Mouse (Mus musculus) cerebellum, adult 18-20 months (tissue): ENCODE results near the gene Cd248.

ENCODE experiments used
- DNase-seq, 2 experiments: peaks; one replicate each; pipeline ENCODE4 v3.0.0; 2021

The Cd248 gene

GRCm38 (mm10) chr19:5052166-5052822, 15.6 kb upstream of the Cd248 start:
- peak; percentile 58 to 64 for DNase-seq

DNA sequence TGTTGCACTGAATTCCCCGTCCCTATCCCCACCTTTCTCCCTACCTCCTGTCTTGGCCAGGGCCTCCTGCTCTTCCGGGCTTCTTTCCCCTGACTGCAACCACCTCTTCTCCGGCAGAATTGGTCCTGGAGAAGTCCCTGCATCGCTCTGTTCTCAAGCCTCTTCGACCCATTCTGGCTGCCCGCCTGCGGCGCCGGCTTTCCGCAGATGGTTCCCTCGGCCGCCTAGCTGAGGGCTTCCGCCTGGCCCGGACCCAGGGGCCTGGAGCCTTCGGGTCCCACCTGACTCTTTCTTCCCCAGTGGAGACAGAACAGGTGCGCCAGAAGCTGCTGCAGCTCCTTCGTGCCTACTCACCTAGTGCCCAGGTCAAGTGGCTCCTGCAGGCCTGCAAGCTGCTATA, 15.0 kb upstream of the Cd248 start:
- peak; percentile 71 to 79 for DNase-seq

DNA sequence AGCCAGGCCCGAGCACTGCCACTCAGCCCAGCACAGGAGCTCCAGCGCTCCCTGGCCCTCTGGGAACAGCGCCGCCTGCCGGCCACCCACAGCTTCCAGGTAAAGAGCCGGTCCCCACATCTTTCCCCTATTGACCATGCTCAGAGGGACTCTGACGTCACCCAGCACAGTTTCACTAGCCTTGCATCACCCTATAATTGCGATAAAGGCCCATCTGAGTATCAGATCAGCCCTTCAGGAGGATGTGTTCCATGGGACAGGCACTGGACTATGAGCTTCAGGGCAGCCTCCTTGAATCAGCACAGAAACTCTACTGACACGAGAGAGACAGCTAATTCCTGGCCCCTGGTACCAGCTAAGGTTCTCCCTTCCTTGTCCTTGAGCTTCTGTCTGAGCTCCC, 14.0 kb upstream of the Cd248 start:
- DNase-seq = peak; percentile 74 to 80

DNA sequence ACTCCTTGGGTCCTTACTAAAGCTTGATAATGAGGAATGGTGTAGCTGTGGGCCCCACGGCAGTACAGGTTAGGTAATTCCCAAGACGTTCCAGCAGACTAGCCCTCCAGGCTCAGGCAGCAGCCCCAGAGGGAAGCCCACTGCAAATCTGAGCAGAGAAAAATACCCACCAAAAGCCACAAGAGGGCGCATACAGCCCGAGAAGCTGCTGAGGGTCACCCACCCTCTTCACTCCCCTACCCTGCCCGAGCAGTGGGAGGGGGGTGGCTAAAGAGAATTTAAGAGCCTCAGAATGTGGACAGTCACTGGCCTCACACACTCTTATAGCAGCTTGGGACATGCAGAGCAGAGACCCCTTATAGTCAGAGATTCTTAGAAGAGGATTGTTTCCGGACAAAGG, 11.6 kb upstream of the Cd248 start:
- peak in 1 of 2 experiments; percentile 45 for DNase-seq

DNA sequence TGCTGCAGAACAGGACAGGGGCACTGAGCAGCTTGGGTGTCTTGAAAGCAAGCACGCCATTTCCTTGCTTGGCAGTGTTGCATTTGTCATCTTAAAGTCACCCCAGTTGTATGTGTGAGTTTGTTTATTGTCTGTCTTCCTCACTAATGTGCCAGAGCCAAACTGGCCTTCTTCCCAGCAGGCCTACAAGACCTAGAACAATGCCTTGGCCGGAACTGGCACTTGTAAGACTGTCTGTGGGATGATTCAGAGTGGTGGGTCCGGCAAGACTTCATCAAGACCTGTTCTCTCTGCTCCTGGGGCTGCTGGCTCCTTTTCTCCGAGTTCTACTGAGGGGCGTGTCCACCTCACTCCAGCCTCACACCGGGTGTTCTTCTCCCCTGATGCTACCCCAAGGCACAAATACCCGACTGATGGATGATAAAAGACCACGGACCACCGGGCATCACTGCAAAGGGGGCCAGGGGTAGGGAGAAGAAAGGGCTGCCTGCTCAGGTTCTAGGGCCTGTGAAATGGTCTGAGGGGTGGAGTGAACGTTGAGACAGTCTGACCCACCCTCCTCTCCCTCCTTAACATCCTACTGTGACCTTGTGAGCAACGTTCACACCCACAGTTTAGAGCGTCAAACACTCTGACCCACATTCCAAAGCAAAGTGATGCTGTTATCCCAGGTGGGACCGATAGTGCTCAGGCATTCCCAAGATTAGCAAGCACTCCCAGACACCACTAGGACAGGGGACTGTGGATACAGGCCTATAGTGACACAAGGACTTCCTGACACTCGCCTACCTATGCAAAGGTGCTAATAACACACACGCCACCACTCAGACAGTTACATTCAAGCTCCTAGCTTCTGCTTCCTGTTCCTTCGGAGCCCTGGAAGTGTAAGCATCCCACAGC, 9.8 kb upstream of the Cd248 start:
- DNase-seq = no peak

DNA sequence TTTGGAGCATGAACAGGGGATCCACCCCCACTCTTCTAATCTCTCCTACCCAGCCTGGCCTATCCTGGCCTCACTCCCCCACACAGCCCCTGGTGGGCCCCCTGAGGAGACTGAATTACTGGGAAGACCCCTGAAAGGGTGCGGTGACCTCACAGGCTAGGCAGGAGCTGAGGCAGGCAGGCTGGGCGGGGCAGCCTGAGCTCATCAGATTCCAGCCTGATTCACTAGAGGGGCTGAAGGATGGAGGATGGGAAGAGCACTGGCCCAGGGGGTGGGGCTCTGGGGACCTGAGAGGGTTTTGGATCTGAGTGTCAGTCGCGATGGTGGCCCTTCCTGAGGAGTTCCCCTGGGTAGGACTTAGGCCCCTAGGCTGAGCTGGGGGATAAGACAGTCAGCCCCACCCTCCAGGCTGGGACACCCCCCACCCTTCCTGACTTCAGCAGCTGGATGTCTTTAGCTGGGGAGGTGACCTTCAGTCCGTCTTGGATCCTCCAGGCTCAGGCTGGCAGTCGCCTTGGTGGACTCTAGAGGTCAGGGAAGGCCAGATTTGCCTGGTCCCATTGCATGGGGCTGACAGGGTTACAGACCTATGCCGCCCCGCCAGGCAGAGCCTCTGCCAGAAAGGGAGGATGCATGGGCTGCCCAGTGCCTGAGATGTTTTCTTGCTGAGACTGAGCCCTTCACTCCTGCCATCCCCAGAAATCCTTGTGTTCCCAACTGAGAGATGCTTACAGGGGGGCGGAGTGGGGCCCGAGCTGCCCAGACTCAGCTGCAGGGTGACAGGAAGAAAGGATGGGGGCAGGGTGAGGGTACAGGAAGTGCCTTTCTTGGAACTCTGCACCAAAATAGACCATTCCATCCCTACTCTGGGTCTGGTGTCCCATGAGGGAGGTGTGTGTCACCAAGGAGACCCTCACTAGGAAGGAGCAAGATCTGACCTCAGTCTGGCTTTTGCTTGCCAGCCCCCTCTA, 8.8 kb upstream of the Cd248 start:
- no peak for DNase-seq

- no peak for DNase-seq
These were observed 7.2 kb upstream of the Cd248 start for GRCm38 (mm10) chr19:5060365-5061330.

GRCm38 (mm10) chr19:5062041-5062440, 5.8 kb upstream of the Cd248 start:
- DNase-seq = no peak

GRCm38 (mm10) chr19:5062446-5062845, 5.4 kb upstream of the Cd248 start:
- no peak for DNase-seq

DNA sequence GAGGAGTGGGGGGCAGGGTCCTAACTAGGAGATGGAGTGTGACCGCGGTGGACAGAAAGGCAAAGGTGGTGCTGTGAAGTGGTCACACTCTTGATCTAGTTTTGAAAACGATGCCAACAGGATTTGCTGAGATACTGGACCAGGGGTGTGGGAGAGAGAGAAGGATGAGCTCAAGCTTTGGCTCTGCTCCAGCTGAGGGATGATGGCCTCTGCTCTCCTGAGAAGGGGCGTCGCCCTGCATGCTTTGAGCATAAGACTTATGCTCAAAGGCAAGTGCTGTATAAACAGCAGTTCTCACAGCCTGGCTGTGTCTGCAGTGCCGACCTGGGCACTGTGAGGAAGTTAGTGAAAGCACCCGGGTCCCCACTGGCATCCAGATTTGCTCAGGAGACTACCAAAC, 2.8 kb upstream of the Cd248 start:
- DNase-seq = no peak

DNA sequence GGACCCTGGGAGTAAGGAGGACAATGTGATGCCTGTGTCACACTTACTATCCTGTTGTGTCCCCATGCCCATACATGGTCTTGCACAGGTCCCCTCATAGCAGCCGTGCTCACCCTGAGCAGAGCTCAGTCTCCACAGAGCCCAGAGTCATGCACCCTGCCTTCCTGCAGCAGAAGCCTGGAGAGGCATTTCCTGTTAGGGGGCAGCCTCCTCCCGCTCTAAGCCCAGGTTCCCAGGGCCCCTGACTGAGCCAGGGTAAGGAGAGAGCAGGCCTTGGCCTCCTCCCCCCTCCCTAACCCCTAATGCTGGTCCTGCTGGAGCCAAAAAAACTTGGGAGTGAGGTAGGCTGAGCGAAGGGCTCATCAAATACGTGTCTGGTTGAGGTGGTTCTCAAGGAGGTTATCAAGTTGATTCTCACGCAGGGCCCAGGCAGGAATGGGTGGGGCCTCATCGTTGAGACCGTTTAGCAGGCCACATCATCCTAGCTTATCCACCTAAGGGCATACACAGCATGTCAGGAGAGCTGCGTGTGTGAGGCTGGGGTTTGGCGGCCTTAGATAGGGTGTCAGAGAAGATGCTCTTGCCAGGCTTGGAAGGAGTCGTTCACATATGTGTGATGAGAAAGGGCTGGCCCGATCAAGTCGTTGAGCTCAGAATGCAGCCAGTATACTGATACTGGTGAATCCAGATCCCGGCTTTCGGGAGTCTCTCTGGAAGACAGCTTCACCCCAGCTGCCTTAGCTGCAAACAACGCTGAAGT, 658 bp upstream of the Cd248 start:
- no peak for DNase-seq

DNA sequence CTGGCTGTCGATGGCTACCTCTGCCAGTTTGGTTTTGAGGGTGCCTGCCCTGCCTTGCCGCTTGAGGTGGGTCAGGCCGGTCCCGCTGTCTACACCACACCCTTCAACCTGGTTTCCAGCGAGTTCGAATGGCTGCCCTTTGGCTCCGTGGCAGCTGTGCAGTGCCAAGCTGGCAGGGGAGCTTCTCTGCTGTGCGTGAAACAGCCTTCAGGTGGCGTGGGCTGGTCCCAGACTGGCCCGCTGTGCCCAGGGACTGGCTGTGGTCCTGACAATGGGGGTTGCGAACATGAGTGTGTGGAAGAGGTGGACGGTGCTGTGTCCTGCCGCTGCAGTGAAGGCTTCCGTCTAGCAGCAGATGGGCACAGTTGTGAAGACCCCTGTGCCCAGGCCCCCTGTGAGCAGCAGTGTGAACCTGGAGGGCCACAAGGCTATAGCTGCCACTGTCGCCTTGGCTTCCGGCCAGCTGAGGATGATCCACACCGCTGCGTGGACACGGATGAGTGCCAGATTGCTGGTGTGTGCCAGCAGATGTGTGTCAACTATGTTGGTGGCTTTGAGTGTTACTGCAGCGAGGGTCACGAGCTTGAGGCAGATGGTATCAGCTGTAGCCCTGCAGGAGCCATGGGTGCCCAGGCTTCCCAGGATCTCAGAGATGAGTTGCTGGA, 824 bp downstream of the Cd248 start:
- DNase-seq = no peak

GRCm38 (mm10) chr19:5069486-5069885, 1.6 kb downstream of the Cd248 start:
- DNase-seq = no peak

DNA sequence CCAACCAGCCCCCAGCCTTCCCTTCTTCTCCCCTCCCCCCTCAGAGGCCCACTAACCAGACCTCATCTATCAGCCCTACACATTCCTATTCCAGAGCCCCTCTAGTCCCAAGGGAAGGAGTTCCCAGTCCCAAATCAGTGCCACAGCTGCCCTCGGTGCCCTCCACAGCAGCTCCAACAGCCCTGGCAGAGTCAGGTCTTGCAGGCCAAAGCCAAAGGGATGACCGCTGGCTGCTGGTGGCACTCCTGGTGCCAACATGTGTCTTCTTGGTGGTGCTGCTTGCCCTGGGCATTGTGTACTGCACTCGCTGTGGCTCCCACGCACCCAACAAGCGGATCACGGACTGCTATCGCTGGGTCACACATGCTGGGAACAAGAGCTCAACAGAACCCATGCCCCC, 2.1 kb downstream of the Cd248 start:
- no peak for DNase-seq

- no peak for DNase-seq
These were observed 3.2 kb downstream of the Cd248 start for GRCm38 (mm10) chr19:5071077-5071476.

DNA sequence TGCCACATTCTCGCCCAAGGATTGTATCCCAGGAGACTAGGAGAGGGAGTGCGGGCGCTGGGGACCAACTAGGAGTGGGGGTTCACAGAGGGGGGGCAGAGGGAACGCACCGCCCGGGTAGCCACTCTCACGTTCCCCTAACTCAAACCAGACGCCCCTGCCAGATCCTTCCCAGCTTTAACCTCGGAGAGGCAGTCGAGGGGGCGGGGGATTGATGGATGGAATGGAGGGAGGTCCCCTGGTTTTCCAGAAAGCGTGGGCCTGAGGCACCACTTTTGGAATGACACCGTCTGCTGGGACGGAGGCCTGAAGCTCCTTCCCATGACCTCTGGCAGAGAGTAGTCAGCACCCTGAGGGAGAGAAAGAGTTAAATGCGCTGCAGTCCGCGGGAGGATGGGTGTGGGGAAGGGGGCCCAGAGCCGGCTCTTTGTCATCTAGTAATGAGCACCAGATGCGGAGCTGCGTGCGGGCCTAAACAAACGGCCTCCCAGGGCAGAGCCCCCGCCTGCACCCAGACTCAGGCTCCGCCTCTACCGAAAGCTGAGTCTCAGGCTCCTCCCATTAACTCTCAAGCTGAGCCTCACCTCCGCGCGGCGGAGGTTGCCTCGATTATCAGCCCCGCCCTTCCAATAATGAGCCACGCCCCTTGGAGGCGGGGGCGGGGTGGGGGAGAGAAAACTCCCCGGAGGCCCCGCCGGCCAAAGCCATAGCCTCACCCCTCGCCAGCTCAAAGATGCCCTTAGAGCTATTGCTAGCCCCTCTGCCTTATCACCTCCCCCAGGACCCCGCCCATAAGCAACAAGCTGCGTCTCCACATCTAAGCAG, 3.9 kb downstream of the Cd248 start:
- DNase-seq = peak; percentile 50 to 59

DNA sequence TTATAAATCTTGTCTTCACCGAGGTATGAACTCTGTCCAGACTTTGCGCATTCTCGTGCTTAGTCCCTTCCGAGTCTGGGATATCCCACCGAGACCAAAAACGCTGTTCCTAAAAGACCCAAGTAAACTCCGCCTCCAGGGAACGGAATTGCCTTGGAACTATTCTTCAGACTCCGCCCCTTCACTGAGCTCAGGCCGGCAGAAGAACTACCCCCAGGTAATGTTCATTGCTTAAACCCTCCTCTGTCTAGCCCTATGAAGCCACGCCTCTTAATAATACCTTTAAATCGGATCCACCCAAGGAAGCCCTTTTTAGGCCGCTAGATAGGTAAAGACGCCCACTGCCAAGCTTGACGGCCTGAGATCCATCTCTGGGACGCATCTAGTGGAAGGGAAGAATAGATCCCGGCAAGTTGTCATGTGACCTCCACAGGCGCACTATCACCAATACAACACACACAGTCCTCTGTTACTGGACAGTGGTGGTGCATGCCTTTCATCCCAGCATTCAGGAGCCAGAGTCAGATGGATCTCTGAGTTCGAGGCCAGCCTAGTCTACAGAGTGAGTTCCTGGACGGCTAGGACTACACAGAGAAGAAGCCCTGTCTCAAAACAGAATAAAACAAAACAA, 4.6 kb downstream of the Cd248 start:
- no peak for DNase-seq

DNA sequence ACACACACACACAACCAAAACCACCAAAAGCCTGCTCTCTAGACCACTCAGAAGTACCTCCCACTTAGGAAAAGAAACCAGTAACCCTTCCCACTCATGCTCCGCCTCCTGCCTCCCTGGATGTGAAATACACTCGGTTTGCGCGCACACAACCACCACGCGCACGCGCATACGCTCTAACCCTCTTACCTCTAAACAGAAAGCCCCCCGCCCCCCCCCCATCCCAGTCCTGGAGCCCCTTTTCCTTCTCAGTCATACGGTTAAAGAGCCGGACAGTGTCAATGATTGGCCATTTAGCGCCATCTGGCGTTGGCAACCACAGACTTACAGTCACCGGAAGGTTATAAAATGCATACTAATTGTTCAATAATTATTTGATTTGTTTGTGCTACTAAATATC, 5.2 kb downstream of the Cd248 start:
- DNase-seq = peak; percentile 66 to 74

- no peak for DNase-seq
These were observed 5.6 kb downstream of the Cd248 start for GRCm38 (mm10) chr19:5073518-5073917.
